Mouse (Mus musculus): ENCODE data around the gene Efl1.

GRCm38 (mm10) chr7:82752171-82753085 lies 104.0 kb downstream of the Efl1 start:
- TF ChIP-seq CTCF (IDR thresholded peaks at IDR 0.05; ENCODE audit: control insufficient read depth, insufficient read depth, low read length) (no peak), POLR2A (IDR thresholded peaks at IDR 0.05; ENCODE audit: borderline replicate concordance, control insufficient read depth, low read depth, low read length) (no peak)

Measured in bone marrow, adult 2 months (tissue).